In the genomic region with DNA sequence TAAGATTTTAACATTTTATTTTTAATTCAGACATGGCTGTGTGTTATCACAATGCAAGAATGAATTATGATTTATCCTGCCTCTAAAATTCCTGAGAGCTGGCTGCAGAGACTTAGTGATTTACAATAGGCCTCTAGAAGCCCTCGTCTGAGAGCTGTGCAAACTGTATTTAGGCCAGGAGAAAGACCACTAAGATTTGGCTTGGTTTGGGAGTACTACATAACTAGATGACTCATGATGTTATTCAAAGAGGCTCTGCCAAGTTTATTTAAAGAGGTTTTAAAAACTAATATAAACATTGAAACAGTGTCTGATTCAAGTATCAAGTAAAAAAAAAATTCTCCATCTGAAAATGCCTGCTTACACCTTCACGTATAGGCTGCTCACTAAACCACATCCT, we compare ENCODE assay signal across 17 mouse cellular contexts.
DNase-seq lines count a peak whose midpoint lies in the region; ATAC-seq lines count a peak whose summit lies in the region.
"Had no signal": no experiment of that assay in that cellular context is flagged by ENCODE, and none has a peak within 500 bp of the region (broad histone marks: within the 10 kb centered on the region; RNA-seq: fewer than 3 reads in every experiment).

No protein-coding gene starts in this region.

- no peaks in the 10 kb centered on the region for H3K9me3 ChIP-seq in embryonic facial prominence, embryonic 14.5 days (ENCODE audit: control insufficient read depth, low read length)
- H3K9me3 ChIP-seq in embryonic facial prominence, embryonic 10.5 days, result no peaks in the 10 kb centered on the region
- no peaks in the 10 kb centered on the region for H3K9me3 ChIP-seq in limb, embryonic 13.5 days
- H3K9me3 ChIP-seq in limb, embryonic 10.5 days (replicated peaks), result no peaks in the 10 kb centered on the region
- H3K9me3 ChIP-seq in intestine, embryonic 15.5 days, result no peaks in the 10 kb centered on the region
- H3K9me3 ChIP-seq in forebrain, embryonic 16.5 days (ENCODE audit: control insufficient read depth, low read length), result no peaks in the 10 kb centered on the region
- H3K9me3 ChIP-seq: forebrain, embryonic 15.5 days; G1E; liver, embryonic 13.5 days; midbrain, embryonic 12.5 days had no signal

- no peak for ATAC-seq in embryonic facial prominence, embryonic 14.5 days (ENCODE audit: low read depth)
- peak; percentile 38; the same call in 1 of the 2 replicates for ATAC-seq in limb, embryonic 13.5 days (ENCODE audit: low FRiP score, low read depth)
- ATAC-seq in intestine, embryonic 15.5 days, result peak; percentile 76
- no peak for ATAC-seq in forebrain, embryonic 16.5 days
- ATAC-seq: forebrain, embryonic 15.5 days had no signal

- WGBS in embryonic facial prominence, embryonic 14.5 days, result 61% methylated on average over 2 of the region's 2 CpGs
- WGBS in embryonic facial prominence, embryonic 10.5 days, result 83% methylated on average over 2 of the region's 2 CpGs
- WGBS in limb, embryonic 13.5 days, result 64% methylated on average over 2 of the region's 2 CpGs
- WGBS in limb, embryonic 10.5 days, result 81% methylated on average over 2 of the region's 2 CpGs
- 33% methylated on average over 2 of the region's 2 CpGs for WGBS in intestine, embryonic 15.5 days
- WGBS in forebrain, embryonic 16.5 days, result 77% methylated on average over 2 of the region's 2 CpGs

- DNase-seq in embryonic facial prominence, embryonic 14.5 days (ENCODE audit: low spot score), result peak; percentile 63
- no peak for DNase-seq in embryonic facial prominence, embryonic 10.5 days (ENCODE audit: low spot score)
- no peak for DNase-seq in limb, embryonic 10.5 days (ENCODE audit: low spot score)
- DNase-seq in 3134 (ENCODE audit: extremely low read depth, insufficient read length, low spot score), result peak; percentile 14
- DNase-seq in urinary bladder, postnatal 4 days (ENCODE audit: low spot score in 2 of 2), result no peak
- DNase-seq: cerebellum, adult 18-20 months; cerebellum, postnatal 36 days; gastrocnemius, postnatal 25 days; liver, embryonic 13.5 days; right cerebral cortex, postnatal 4 days had no signal

- H3K4me3 ChIP-seq in embryonic facial prominence, embryonic 14.5 days (ENCODE audit: low read depth, low read length), result no peak overlapping the region
- H3K4me3 ChIP-seq in embryonic facial prominence, embryonic 10.5 days, result no peak overlapping the region
- H3K4me3 ChIP-seq in limb, embryonic 13.5 days, result no peak overlapping the region
- no peak overlapping the region for H3K4me3 ChIP-seq in limb, embryonic 10.5 days
- no peak overlapping the region for H3K4me3 ChIP-seq in intestine, embryonic 15.5 days (replicated peaks)
- H3K4me3 ChIP-seq in forebrain, embryonic 16.5 days (replicated peaks; ENCODE audit: low read length), result no peak overlapping the region
- H3K4me3 ChIP-seq: erythroblast, embryonic 14.5 days; forebrain, embryonic 15.5 days; liver, embryonic 13.5 days; midbrain, embryonic 12.5 days had no signal

- peak overlapping the region; percentile 39; the same call in 1 of the 2 replicates for H3K27ac ChIP-seq in embryonic facial prominence, embryonic 14.5 days (replicated peaks; ENCODE audit: low read depth, low read length)
- no peak overlapping the region for H3K27ac ChIP-seq in embryonic facial prominence, embryonic 10.5 days (replicated peaks)
- no peak overlapping the region for H3K27ac ChIP-seq in limb, embryonic 13.5 days
- H3K27ac ChIP-seq in limb, embryonic 10.5 days, result no peak overlapping the region
- peak overlapping the region; percentile 42 for H3K27ac ChIP-seq in intestine, embryonic 15.5 days
- no peak overlapping the region for H3K27ac ChIP-seq in forebrain, embryonic 16.5 days (ENCODE audit: low read length)
- H3K27ac ChIP-seq: forebrain, embryonic 15.5 days; liver, embryonic 13.5 days; midbrain, embryonic 12.5 days had no signal

- H3K9ac ChIP-seq in embryonic facial prominence, embryonic 14.5 days (ENCODE audit: low read depth, low read length), result no peak overlapping the region
- H3K9ac ChIP-seq in limb, embryonic 13.5 days, result no peak overlapping the region
- H3K9ac ChIP-seq in intestine, embryonic 15.5 days, result no peak overlapping the region
- no peak overlapping the region for H3K9ac ChIP-seq in forebrain, embryonic 16.5 days (replicated peaks; ENCODE audit: low read depth, low read length)
- H3K9ac ChIP-seq: forebrain, embryonic 15.5 days; liver, embryonic 13.5 days; midbrain, embryonic 12.5 days had no signal

- no peak overlapping the region for H3K4me2 ChIP-seq in embryonic facial prominence, embryonic 14.5 days (ENCODE audit: low read depth, low read length)
- no peak overlapping the region for H3K4me2 ChIP-seq in limb, embryonic 13.5 days (replicated peaks)
- no peak overlapping the region for H3K4me2 ChIP-seq in intestine, embryonic 15.5 days (replicated peaks)
- no peak overlapping the region for H3K4me2 ChIP-seq in forebrain, embryonic 16.5 days (ENCODE audit: low read length)
- H3K4me2 ChIP-seq: forebrain, embryonic 15.5 days; liver, embryonic 13.5 days; midbrain, embryonic 12.5 days had no signal

- no peaks in the 10 kb centered on the region for H3K27me3 ChIP-seq in embryonic facial prominence, embryonic 14.5 days (replicated peaks; ENCODE audit: control insufficient read depth, insufficient read depth, low read length)
- no peaks in the 10 kb centered on the region for H3K27me3 ChIP-seq in embryonic facial prominence, embryonic 10.5 days (replicated peaks; ENCODE audit: low read depth, poor library complexity, severe bottlenecking)
- H3K27me3 ChIP-seq in limb, embryonic 13.5 days, result no peaks in the 10 kb centered on the region
- no peaks in the 10 kb centered on the region for H3K27me3 ChIP-seq in limb, embryonic 10.5 days (ENCODE audit: low read depth, poor library complexity, severe bottlenecking)
- no peaks in the 10 kb centered on the region for H3K27me3 ChIP-seq in intestine, embryonic 15.5 days (replicated peaks)
- no peaks in the 10 kb centered on the region for H3K27me3 ChIP-seq in forebrain, embryonic 16.5 days (replicated peaks; ENCODE audit: control insufficient read depth, insufficient read depth, low read length)
- H3K27me3 ChIP-seq: forebrain, embryonic 15.5 days; liver, embryonic 13.5 days; midbrain, embryonic 12.5 days had no signal

- H3K36me3 ChIP-seq in embryonic facial prominence, embryonic 14.5 days (ENCODE audit: control insufficient read depth, insufficient read depth, low read length), result no peaks in the 10 kb centered on the region
- no peaks in the 10 kb centered on the region for H3K36me3 ChIP-seq in embryonic facial prominence, embryonic 10.5 days (replicated peaks)
- H3K36me3 ChIP-seq in limb, embryonic 13.5 days, result no peaks in the 10 kb centered on the region
- no peaks in the 10 kb centered on the region for H3K36me3 ChIP-seq in limb, embryonic 10.5 days
- H3K36me3 ChIP-seq in intestine, embryonic 15.5 days, result no peaks in the 10 kb centered on the region
- no peaks in the 10 kb centered on the region for H3K36me3 ChIP-seq in forebrain, embryonic 16.5 days (ENCODE audit: control insufficient read depth, insufficient read depth)
- H3K36me3 ChIP-seq: forebrain, embryonic 15.5 days; G1E; liver, embryonic 13.5 days; midbrain, embryonic 12.5 days had no signal

- H3K4me1 ChIP-seq in embryonic facial prominence, embryonic 14.5 days (ENCODE audit: control insufficient read depth, insufficient read depth, low read length), result peaks cover 4% of the 10 kb centered on the region; the same call in 1 of the 2 replicates
- H3K4me1 ChIP-seq in embryonic facial prominence, embryonic 10.5 days, result no peaks in the 10 kb centered on the region
- H3K4me1 ChIP-seq in limb, embryonic 13.5 days, result peaks cover 17% of the 10 kb centered on the region
- no peaks in the 10 kb centered on the region for H3K4me1 ChIP-seq in limb, embryonic 10.5 days
- H3K4me1 ChIP-seq in intestine, embryonic 15.5 days (replicated peaks), result peaks cover 2% of the 10 kb centered on the region; the same call in 1 of the 2 replicates
- no peaks in the 10 kb centered on the region for H3K4me1 ChIP-seq in forebrain, embryonic 16.5 days (replicated peaks; ENCODE audit: control insufficient read depth, insufficient read depth, low read length)
- H3K4me1 ChIP-seq: forebrain, embryonic 15.5 days; liver, embryonic 13.5 days; midbrain, embryonic 12.5 days had no signal

Comparison
In these comparisons a context has a peak if more than half of its experiments do, and no peak if none do; other contexts are left out.
1. DNase-seq: peak in embryonic facial prominence, embryonic 14.5 days (single experiment) and 3134 (single experiment); none in embryonic facial prominence, embryonic 10.5 days (single experiment), limb, embryonic 10.5 days (single experiment) and urinary bladder, postnatal 4 days (0 of 2).
2. H3K27ac ChIP-seq: peak in embryonic facial prominence, embryonic 14.5 days (single experiment) and intestine, embryonic 15.5 days (single experiment); none in embryonic facial prominence, embryonic 10.5 days (single experiment), limb, embryonic 13.5 days (single experiment), limb, embryonic 10.5 days (single experiment) and forebrain, embryonic 16.5 days (single experiment).
3. ATAC-seq: peak in limb, embryonic 13.5 days (single experiment) and intestine, embryonic 15.5 days (single experiment); none in embryonic facial prominence, embryonic 14.5 days (single experiment) and forebrain, embryonic 16.5 days (single experiment).